Comparison of ENCODE assay signal across 8 mouse cellular contexts in the genomic region with DNA sequence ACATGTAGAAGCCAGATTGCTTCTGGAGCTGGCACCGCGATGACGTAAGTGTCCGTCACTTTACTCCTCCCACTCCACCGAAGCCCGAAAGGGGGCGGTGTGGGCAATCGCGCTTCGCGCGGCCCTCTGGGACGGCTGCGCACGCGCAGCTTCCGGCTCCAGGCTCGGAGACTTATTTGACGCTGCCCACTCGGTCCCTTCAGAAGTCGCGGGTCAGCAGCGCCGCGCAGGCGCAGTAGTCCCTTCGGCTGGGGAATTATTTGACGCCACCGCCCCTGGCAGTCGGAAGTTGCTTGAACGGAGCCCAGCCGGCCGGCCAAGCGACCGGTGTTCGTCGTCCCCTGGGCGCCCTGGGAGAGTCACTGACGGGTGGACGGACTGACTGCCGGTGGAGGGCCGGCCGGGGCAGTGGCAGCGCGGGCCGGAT. TPM values are rescaled to one million over a fixed set of nuclear protein-coding genes. Genes with fewer than 3 reads are reported as not detected.
DNase-seq lines count a peak whose midpoint lies in the region; ATAC-seq lines count a peak whose summit lies in the region.

Gene Ralgapb, plus strand, starts transcription at position 254 of the 427 bp plus-strand sequence.

- H3K27me3 ChIP-seq in heart, embryonic 14.5 days (ENCODE audit: control insufficient read depth, insufficient read depth, low read length) = no peaks in the 10 kb centered on the region
- 0 out of 2 replicates have a peak, but pooled peaks cover 5% of the 10 kb centered on the region for H3K27me3 ChIP-seq in liver, embryonic 13.5 days
- no peaks in the 10 kb centered on the region for H3K27me3 ChIP-seq in stomach, embryonic 16.5 days (ENCODE audit: control insufficient read depth, insufficient read depth, low read length)

- peak within 1 kb of the TSS; percentile 92 for H3K9ac ChIP-seq in heart, embryonic 14.5 days (ENCODE audit: low read length)
- peak within 1 kb of the TSS; percentile 96 for H3K9ac ChIP-seq in liver, embryonic 13.5 days
- H3K9ac ChIP-seq in stomach, embryonic 16.5 days (ENCODE audit: low read length) = peak within 1 kb of the TSS; percentile 94

- peak within 1 kb of the TSS; percentile 91 to 99 for H3K4me3 ChIP-seq in heart, embryonic 14.5 days (ENCODE audit: control insufficient read depth in 1 of 2, insufficient read depth in 1 of 2, low read depth in 1 of 2, low read length in 2 of 2)
- peak within 1 kb of the TSS; percentile 98 for H3K4me3 ChIP-seq in liver, embryonic 13.5 days (replicated peaks)
- peak within 1 kb of the TSS; percentile 91 for H3K4me3 ChIP-seq in stomach, embryonic 16.5 days (replicated peaks; ENCODE audit: low read length)

- no peaks in the 10 kb centered on the region for H3K36me3 ChIP-seq in heart, embryonic 14.5 days (ENCODE audit: control insufficient read depth, insufficient read depth, low read length)
- no peaks in the 10 kb centered on the region for H3K36me3 ChIP-seq in liver, embryonic 13.5 days
- H3K36me3 ChIP-seq in stomach, embryonic 16.5 days (ENCODE audit: control insufficient read depth, insufficient read depth, low read length) = no peaks in the 10 kb centered on the region

- peaks cover 3 to 21% of the 10 kb centered on the region in 2 experiments; a peak in 3 of 4 replicates for H3K4me1 ChIP-seq in heart, embryonic 14.5 days (ENCODE audit: control insufficient read depth in 2 of 2, insufficient read depth in 2 of 2, low read length in 2 of 2)
- peaks cover 48% of the 10 kb centered on the region for H3K4me1 ChIP-seq in liver, embryonic 13.5 days (replicated peaks)
- peaks cover 16% of the 10 kb centered on the region for H3K4me1 ChIP-seq in stomach, embryonic 16.5 days (ENCODE audit: control insufficient read depth, insufficient read depth, low read length)

- H3K4me2 ChIP-seq in heart, embryonic 14.5 days (ENCODE audit: low read length) = peak within 1 kb of the TSS; percentile 94
- H3K4me2 ChIP-seq in liver, embryonic 13.5 days = peak within 1 kb of the TSS; percentile 94
- H3K4me2 ChIP-seq in stomach, embryonic 16.5 days (ENCODE audit: low read depth, low read length) = peak within 1 kb of the TSS; percentile 94

- DNase-seq in c-Kit-negative CD71-positive TER-119-positive erythroid progenitor cells, embryonic 14.5 days (ENCODE audit: low read depth, low spot score) = peak; percentile 97
- peak; percentile 95 for DNase-seq in fibroblast of lung, adult 2 months (ENCODE audit: low read depth)
- DNase-seq in kidney, postnatal 14 days = peak; percentile 99
- DNase-seq in liver, embryonic 13.5 days = peak; percentile 97
- peak; percentile 98 for DNase-seq in neural tube, embryonic 10.5 days (ENCODE audit: extremely low spot score, low spot score)

- no peaks in the 10 kb centered on the region for H3K9me3 ChIP-seq in heart, embryonic 14.5 days (ENCODE audit: control insufficient read depth, low read length)
- H3K9me3 ChIP-seq in liver, embryonic 13.5 days (replicated peaks) = no peaks in the 10 kb centered on the region
- no peaks in the 10 kb centered on the region for H3K9me3 ChIP-seq in stomach, embryonic 16.5 days (replicated peaks; ENCODE audit: control insufficient read depth, low read length)

- H3K27ac ChIP-seq in heart, embryonic 14.5 days (replicated peaks in 1 of 2; ENCODE audit: control insufficient read depth in 1 of 2, insufficient read depth in 1 of 2, low read depth in 2 of 2, low read length in 2 of 2) = peak within 1 kb of the TSS; percentile 87 to 90
- H3K27ac ChIP-seq in liver, embryonic 13.5 days = peak within 1 kb of the TSS; percentile 88
- H3K27ac ChIP-seq in stomach, embryonic 16.5 days (ENCODE audit: low read length) = peak within 1 kb of the TSS; percentile 89

- peak; percentile 90 for ATAC-seq in CD4-positive, CD25-positive, alpha-beta regulatory T cell, adult 4 months
- ATAC-seq in heart, embryonic 14.5 days (ENCODE audit: insufficient number of reproducible peaks, insufficient read depth, low FRiP score, low read depth) = peak; percentile 92
- peak; percentile 85 for ATAC-seq in liver, embryonic 13.5 days (ENCODE audit: low read depth)
- ATAC-seq in stomach, embryonic 16.5 days (ENCODE audit: insufficient read depth, low FRiP score) = peak; percentile 91

- under 1% methylated on average over 46 of the region's 46 CpGs for WGBS in heart, embryonic 14.5 days
- under 1% methylated on average over 46 of the region's 46 CpGs for WGBS in liver, embryonic 13.5 days (ENCODE audit: insufficient replicate concordance)
- WGBS in stomach, embryonic 16.5 days = 0% methylated on average over 46 of the region's 46 CpGs

RNA-seq across cellular contexts. Expression of gene Ralgapb, which starts in this region (rescaled TPM):
- polyA plus RNA-seq in CD4-positive, CD25-positive, alpha-beta regulatory T cell, adult 4 months (2017; shearing (Covaris generic)) = 10 to 100 TPM; 11.7 to 12.1 TPM
- polyA plus RNA-seq in heart, embryonic 14.5 days (2014; fragmentation: Nextera tagmentation; extraction: Ambion mirVana) = 13.8 and 17.8 TPM in 2 replicates
- 6.0 and 6.3 TPM in 2 replicates for polyA plus RNA-seq in liver, embryonic 13.5 days (2015; fragmentation: Nextera tagmentation; extraction: Ambion mirVana)
- polyA plus RNA-seq in stomach, embryonic 16.5 days (2015; fragmentation: Nextera tagmentation; extraction: Ambion mirVana) = 12.5 and 13.2 TPM in 2 replicates

Comparison
In these comparisons a context has a peak if more than half of its experiments do, and no peak if none do; other contexts are left out.
1. Peak in every context shown above with its lines: DNase-seq, ATAC-seq, H3K4me3 ChIP-seq and H3K27ac ChIP-seq.